Mouse (Mus musculus) bone marrow macrophage, adult 2 months (primary cell): ENCODE results near the gene Zdhhc22. TPM values are rescaled to one million over a fixed set of nuclear protein-coding genes. Genes with fewer than 3 reads are reported as not detected.

ENCODE experiments used
- H3K27ac ChIP-seq: 2 replicates; pipeline ENCODE4 v1.5.1; 2012; ENCODE audit warnings: low read depth, low read length; ENCODE audit not compliant: insufficient read depth
- H3K4me1 ChIP-seq: 2 replicates; pipeline ENCODE4 v1.6.1; 2012; ENCODE audit warnings: low read length; ENCODE audit not compliant: control insufficient read depth, insufficient read depth
- H3K4me3 ChIP-seq: 2 replicates; pipeline ENCODE4 v1.5.1; 2012; ENCODE audit warnings: mild to moderate bottlenecking, low read length, moderate library complexity; ENCODE audit not compliant: insufficient read depth
- CTCF ChIP-seq: IDR thresholded peaks from 2 replicates; pipeline ENCODE4 v1.5.1; 2012; ENCODE audit warnings: low read depth, mild to moderate bottlenecking, low read length, moderate library complexity
- POLR2A ChIP-seq: IDR thresholded peaks from 2 replicates; pipeline ENCODE4 v1.6.1; 2012; ENCODE audit warnings: mild to moderate bottlenecking, low read depth, low read length, borderline replicate concordance
- polyA plus RNA-seq: library from polyadenylated mRNA; stranded (reverse); fragments of >200 nt; gene quantifications from 2 replicates; pipeline ENCODE4 v1.2.4, GENCODE M21; 2012; ENCODE audit not compliant: missing spikeins, insufficient read depth, insufficient read length

The Zdhhc22 gene
- not detected in 2 replicates for polyA plus RNA-seq

- Histone ChIP-seq H3K4me1 (no peaks in the 10 kb centered on the region), H3K27ac (no peak within 1 kb of the TSS), H3K4me3 (no peak within 1 kb of the TSS)
- TF ChIP-seq CTCF (no peak), POLR2A (no peak)
These were observed at the start of gene Zdhhc22 for GRCm38 (mm10) chr12:86989890-86990754. Gene Zdhhc22, minus strand, starts transcription at chr12:86990430.

DNA sequence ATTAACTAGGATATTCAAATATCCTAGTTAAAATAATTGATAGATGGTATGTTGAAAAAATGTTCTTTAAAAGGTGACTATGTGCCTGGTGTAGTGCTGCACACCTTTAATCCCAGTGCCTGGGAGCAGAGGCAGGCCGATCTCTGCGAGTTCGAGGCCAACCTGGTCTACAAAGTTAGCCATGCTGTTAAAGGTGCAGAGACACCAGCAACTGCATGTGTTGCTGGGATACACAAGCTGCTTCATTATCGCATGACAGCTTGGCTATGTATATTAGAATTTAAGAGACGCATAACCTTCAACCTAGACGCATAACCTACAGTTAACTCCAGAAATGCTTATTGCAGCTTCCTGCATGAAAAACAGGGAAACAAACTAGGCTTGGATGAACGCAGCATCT lies 46.4 kb upstream of the Zdhhc22 start:
- Histone ChIP-seq H3K27ac (no peak overlapping the region), H3K4me1 (peaks cover 2% of the 10 kb centered on the region), H3K4me3 (no peak overlapping the region)
- no peak for TF ChIP-seq POLR2A
- TF ChIP-seq CTCF = no peak

GRCm38 (mm10) chr12:87031163-87031763 lies 41.0 kb upstream of the Zdhhc22 start:
- Histone ChIP-seq H3K4me1 (peaks cover 15% of the 10 kb centered on the region), H3K4me3 (no peak overlapping the region), H3K27ac (no peak overlapping the region)
- TF ChIP-seq CTCF (no peak), POLR2A (no peak)

- Histone ChIP-seq H3K27ac (no peak overlapping the region), H3K4me3 (no peak overlapping the region), H3K4me1 (peaks cover 15% of the 10 kb centered on the region)
- TF ChIP-seq POLR2A = no peak
- no peak for TF ChIP-seq CTCF
These were observed 39.2 kb upstream of the Zdhhc22 start for GRCm38 (mm10) chr12:87029251-87029976.

GRCm38 (mm10) chr12:87028068-87028467 lies 37.8 kb upstream of the Zdhhc22 start:
- no peak overlapping the region for H3K4me3 ChIP-seq
- H3K27ac ChIP-seq = no peak overlapping the region
- TF ChIP-seq CTCF (no peak), POLR2A (no peak)
- peaks cover 15% of the 10 kb centered on the region for H3K4me1 ChIP-seq

DNA sequence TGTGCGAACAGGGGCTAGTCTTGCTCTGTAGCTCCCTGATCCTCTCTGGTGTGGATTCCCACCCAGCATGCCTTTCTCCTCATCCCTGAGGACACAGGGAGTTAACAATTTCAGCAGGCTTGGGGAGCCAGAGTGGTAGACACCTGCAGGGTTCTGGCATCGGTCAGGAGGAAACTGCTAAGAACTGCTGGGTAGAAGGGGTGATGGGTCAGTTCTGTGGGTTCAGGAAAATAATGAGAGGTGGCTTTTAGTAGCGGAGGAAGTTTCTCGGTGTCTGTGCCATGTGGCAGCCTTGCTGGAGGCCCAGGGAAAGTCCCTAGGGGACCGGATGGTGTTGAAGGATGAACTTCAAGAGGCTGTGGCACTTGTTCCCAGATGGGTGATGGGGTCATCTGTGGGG lies 37.2 kb upstream of the Zdhhc22 start:
- TF ChIP-seq POLR2A = no peak
- TF ChIP-seq CTCF = no peak

GRCm38 (mm10) chr12:87026871-87027240 lies 36.6 kb upstream of the Zdhhc22 start:
- no peak overlapping the region for H3K4me3 ChIP-seq
- H3K27ac ChIP-seq = no peak overlapping the region
- no peak for TF ChIP-seq POLR2A
- no peak for TF ChIP-seq CTCF
- H3K4me1 ChIP-seq = peaks cover 15% of the 10 kb centered on the region

More for the DNA sequence above, 37.2 kb upstream of the Zdhhc22 start:
- Histone ChIP-seq H3K4me1 (peaks cover 15% of the 10 kb centered on the region), H3K4me3 (no peak overlapping the region), H3K27ac (no peak overlapping the region)

DNA sequence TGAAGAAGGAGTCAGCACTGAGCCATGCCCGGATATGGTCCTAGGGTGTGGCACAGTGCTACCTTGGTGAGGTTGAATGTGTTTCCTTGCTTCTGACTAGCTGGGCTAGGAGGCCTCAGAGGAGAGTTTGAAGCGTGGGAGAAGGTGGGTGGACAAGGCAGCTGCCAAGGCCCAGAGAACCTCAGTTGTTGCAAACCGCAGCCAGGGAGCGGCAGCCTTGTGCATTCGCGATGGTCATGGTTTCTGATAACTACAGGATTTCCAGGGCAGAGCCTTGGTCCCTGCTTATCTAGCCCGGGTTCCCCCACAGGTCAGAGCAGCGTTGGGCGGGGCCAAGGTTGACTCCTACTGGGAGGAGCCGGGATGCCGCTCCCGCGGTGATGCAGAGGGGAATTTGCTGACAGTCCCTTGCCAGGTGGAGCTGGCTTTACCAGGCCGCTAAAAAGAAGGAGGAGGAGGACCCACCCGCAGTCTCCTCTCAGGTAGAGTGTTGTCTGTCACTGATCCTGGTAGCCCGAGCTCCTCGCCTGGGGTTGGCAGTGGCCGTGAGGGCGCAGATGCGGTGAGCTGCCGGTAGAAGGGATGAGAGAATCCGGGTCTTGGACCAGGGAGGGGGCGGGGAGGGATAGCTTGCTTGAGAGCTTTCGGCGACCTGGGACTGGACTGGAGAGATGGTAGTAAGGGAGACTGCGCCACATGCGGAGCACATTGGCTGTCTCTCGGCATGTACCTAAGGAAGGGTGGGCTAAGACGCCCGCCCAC lies 36.1 kb upstream of the Zdhhc22 start:
- Histone ChIP-seq H3K27ac (no peak overlapping the region), H3K4me1 (peaks cover 10% of the 10 kb centered on the region), H3K4me3 (no peak overlapping the region)
- TF ChIP-seq CTCF (no peak), POLR2A (no peak)

- TF ChIP-seq POLR2A (no peak), CTCF (no peak)
- no peak overlapping the region for H3K27ac ChIP-seq
- no peak overlapping the region for H3K4me3 ChIP-seq
- H3K4me1 ChIP-seq = peaks cover under 1% of the 10 kb centered on the region
These were observed 33.2 kb upstream of the Zdhhc22 start for GRCm38 (mm10) chr12:87023456-87023855.
